Mouse (Mus musculus): ENCODE measurements at regions not wholly inside any gene's neighbourhood (a gene's known extent, or its start where the extent isn't known, plus 50 kb on each side); places are given as distances from the start of the nearest gene placed in this dataset.
A peak's percentile ranks its signal among the peaks of the same experiment; 100 is the strongest.

DNA sequence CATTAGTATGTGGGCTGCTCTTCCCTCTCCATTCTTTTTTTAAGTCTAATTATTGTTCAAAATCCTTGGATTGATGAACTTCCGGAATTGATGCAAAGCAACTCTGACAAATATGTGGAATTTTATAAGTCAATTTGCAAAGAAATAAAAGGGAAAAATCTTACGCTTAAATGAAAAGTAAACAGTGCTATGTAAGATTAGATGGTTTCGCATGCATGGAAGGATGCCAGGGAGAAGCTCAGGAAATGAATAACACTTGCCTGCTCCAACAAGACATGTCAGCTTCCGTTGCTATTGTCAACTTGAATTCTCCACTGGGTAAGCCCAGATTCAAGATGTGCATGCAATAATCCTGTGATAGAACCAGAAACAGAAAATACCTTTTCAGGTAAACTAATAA is 357.2 kb upstream of the Actbl2 start:
- DNase-seq (ENCODE audit: low spot score) = no peak

DNA sequence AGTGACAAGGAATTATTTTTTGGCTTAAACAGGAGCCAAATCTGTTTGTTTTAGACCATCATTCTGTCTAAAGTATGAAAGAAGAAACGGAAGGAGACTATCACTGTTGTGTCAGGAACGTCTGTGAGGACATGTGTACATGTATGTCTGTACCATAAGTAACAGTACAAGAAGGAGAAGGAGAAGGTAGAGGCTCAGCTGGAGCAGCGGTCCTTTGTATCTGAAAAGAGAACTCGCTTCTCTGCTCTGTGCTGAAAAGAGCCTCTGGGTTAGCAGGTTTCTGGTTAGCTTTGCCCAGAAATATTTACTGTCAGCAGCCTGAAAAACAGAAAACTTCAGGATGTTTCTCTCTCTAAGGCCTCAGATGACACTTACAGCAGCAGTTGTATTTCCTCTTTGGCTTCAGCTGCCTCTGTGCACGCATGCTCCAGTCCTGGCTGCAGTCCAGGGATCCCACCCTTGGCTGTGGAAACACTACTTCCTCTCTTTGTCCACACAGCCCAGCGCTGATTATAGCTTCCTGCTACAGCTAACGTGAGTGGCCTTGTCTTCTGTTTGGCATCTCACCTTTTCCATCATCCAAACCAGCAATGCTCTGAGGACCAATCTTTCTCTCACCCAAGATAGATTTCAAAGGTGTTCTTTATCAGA is 351.7 kb upstream of the Actbl2 start:
- DNase-seq (ENCODE audit: low spot score) = no peak

- DNase-seq (ENCODE audit: low spot score) = no peak
These were observed 347.4 kb upstream of the Actbl2 start for GRCm38 (mm10) chr13:110907319-110907955.

DNA sequence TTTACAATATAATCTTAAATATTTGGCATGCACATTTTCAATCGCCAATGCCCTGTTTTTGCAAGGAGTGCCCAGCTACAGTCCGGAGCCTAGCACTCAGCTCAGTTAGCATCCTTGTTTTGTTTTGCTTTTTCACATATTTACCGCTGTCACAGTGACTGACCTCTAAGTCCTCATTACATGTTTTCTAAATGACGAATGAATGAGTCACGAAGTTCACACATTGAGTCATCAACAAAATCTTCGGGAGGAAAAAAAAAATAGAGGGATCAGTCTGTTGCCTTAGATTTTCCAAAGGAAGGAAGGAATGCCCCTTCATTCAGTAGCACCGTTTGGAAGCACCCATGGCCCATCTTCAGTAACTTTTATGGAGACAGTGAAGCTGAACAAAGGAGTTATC is 342.9 kb upstream of the Actbl2 start:
- DNase-seq (ENCODE audit: low spot score) = no peak

GRCm38 (mm10) chr13:110913177-110913576 is 341.6 kb upstream of the Actbl2 start:
- no peak for DNase-seq (ENCODE audit: low spot score)

- DNase-seq (ENCODE audit: low spot score) = no peak
These were observed 341.1 kb upstream of the Actbl2 start for GRCm38 (mm10) chr13:110913687-110914086.

GRCm38 (mm10) chr13:110915161-110915560 is 339.7 kb upstream of the Actbl2 start:
- no peak for DNase-seq (ENCODE audit: low spot score)

GRCm38 (mm10) chr13:110923936-110924335 is 330.9 kb upstream of the Actbl2 start:
- no peak for DNase-seq (ENCODE audit: low spot score)

- no peak for DNase-seq (ENCODE audit: low spot score)
These were observed 329.9 kb upstream of the Actbl2 start for GRCm38 (mm10) chr13:110924897-110925296.

GRCm38 (mm10) chr13:110928143-110928542 is 326.7 kb upstream of the Actbl2 start:
- no peak for DNase-seq (ENCODE audit: low spot score)

DNA sequence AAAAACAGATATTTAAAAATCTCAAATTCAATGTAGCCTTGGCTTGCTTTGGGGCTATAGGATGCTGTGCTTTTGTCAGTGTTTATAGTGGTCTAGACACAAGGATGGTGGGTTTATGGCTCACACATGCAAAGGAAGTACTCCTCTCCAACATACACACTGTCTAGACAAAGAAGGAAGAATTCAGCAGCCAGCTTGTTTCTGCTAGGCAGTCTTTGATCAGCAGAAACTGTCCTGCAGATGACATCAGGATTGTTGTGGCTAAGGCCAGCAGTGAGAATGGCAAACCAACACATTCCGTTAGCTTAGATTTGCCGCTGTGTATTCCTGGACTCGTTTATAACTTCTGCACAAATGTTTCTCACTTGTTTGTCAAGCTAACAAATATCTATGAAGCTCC is 325.9 kb upstream of the Actbl2 start:
- DNase-seq (ENCODE audit: low spot score) = no peak

DNA sequence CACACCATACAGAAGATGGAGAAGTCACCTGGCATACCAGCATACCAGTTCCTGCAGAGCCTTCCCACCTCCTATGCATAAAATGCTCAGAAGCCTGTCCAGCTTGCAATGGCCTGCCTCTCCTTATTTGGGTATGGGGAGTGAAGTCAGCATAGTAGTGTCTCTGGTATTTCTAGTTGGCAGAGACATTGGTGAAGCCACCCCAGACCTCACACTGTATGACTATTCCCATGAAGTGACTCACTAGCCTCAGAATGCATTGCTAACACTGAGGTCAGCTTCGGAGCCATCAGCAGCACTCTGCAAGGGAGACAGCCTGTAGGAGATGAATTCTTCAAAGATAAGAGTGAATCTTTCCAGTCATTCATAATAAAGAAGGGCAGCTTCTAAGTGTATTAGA is 325.2 kb upstream of the Actbl2 start:
- DNase-seq (ENCODE audit: low spot score) = no peak

- no peak for DNase-seq (ENCODE audit: low spot score)
These were observed 313.2 kb upstream of the Actbl2 start for GRCm38 (mm10) chr13:110941587-110941986.

DNA sequence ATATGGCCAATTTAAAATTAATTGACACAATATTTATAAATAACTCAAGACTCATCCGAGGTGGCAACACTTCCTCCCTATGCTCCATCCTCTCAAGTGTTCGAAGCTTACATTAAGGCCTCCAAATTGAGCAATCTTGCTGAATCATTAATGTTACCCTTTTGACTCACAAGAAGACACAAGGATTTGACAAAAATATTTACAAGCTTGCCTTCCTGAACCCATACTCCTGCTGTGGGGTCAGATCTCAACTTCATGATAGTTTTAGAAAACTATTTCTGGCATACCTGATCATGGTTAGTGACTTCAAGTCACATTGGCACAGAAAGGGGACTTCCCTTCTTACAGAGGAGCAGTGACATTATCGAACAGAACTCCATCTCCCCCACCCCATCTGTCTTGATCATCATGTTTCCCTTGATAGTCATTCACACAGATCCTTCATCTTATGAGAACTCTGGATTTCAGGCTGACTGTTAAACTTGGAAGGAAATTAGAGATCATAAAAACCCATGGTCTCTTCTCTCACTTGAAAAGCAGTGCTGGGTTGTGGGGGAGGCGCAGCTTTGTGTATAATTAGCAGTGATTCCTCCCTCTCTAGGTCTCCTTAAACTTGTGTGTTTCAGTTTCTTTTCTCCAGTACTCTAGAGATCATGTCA is 311.7 kb upstream of the Actbl2 start:
- no peak for DNase-seq (ENCODE audit: low spot score)

GRCm38 (mm10) chr13:110944061-110944460 is 310.8 kb upstream of the Actbl2 start:
- no peak for DNase-seq (ENCODE audit: low spot score)

- no peak for DNase-seq (ENCODE audit: low spot score)
These were observed 310.1 kb upstream of the Actbl2 start for GRCm38 (mm10) chr13:110944683-110945082.

DNA sequence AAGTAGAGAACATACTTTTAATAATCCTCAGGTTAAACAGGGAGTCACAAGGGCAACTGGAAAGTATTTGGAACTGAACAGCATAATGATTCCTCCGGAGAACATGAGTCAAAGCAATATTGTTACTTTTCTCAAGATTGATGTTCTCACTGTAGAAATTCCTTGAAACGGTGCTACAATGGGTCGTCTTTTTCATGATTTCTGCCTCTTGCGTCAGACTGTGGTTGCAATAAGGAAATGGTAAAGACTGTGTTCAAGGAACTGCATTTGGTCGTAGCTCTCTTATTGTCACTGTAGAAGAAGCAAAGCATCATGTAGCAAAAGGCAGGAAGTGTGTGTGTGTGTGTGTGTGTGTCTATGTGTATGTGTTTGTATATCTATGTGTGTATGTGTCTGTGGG is 294.6 kb upstream of the Actbl2 start:
- no peak for DNase-seq (ENCODE audit: low spot score)

DNA sequence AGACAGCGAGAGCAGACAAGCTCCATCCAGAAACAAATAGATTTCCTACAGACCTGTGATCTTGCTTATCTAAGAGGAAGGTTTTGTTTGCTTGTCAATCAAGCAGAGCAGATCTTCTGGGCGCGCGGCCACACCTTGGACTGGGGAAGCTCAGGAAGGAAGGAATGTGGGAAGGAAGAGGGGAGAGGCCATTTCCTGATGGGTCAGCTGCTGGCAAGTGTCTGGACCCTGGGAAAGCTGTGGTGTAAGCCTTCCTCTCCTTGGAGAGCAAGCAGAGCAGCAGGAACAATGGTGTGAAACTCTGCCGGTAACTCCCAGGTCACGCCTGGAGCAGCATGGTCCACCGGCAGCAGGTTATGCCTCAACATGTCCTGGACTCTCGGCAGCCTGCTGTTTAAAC is 287.7 kb upstream of the Actbl2 start:
- no peak for DNase-seq (ENCODE audit: low spot score)

DNA sequence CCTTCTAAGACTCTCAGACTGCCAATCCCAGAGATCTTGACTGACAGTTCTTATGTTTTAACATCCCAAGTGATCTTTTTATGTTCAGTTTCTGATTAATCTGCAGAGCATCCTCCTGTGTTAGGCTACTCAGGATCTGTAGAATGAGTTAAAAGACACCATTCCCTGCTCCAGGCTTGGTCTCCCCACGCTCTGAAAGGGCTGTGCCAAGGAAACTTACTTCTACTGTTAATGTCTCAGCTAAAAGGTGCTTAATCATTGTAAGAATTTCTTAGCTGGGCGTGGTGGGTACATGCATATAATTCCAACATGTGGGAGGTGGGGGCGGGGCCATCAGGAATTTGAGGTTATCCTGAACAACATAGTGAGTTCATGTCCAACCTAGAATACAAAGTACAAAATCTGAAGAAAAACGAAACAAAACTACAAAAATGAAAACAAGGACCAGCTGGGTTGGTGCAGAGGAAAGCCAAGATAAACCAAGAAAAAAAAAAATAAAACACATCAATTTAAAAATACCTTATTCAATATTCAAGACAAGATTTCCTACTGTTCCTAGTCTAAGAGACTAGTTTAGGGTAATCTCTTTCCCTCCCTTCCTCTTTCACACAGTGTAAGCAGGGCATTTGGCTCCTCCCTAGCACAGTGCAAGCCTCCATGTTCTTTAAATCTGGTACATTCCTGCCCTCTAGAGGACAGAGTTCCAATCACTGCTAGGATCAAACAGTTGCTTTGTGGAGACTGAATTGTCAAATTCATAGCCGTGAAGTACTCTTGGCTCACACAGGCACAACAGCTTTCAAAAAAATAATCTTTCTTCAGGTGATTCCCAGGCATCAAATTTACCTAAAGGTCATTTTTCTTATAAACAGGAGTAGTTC is 286.9 kb upstream of the Actbl2 start:
- peak; percentile 82 for DNase-seq (ENCODE audit: low spot score)

- no peak for DNase-seq (ENCODE audit: low spot score)
These were observed 286.3 kb upstream of the Actbl2 start for GRCm38 (mm10) chr13:110968507-110968905.

DNA sequence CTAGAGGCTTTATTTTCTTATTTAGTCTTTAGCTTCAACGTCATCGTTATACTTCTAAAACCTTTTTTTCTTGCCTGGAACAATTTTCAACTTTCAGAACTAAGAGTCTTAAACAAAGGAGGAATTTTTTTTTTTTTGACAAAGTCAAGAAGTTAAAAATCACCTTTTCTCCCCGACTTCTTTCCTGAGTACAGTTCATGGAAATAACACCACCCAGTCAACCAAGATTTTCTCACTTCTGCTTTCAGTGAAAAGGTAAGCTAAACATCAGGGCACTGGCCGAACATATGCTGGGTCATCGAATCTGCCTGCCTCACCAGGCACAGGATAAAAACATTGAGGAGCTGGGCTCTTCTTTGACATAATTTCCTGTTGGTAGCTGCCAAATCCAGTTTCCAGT is 277.4 kb upstream of the Actbl2 start:
- no peak for DNase-seq (ENCODE audit: low spot score)

DNA sequence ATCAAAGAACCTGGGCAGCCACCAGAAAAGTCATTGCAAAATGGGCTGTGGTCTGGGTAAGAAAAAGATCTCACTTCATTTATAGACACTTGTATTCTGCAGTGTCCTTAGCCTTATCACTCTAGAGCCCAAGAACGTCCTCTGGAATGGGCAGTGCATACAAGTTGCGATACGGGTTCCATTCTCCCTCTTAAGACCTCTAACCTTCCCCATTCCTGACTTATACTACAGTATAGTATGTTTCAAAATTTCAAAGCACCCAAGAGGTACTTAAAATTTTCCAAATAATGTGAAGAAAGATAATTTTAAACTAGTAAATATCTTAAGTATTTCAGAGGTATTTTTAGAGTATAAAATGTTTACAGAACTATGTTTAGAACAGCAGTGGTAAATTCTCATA is 276.8 kb upstream of the Actbl2 start:
- DNase-seq (ENCODE audit: low spot score) = no peak

DNA sequence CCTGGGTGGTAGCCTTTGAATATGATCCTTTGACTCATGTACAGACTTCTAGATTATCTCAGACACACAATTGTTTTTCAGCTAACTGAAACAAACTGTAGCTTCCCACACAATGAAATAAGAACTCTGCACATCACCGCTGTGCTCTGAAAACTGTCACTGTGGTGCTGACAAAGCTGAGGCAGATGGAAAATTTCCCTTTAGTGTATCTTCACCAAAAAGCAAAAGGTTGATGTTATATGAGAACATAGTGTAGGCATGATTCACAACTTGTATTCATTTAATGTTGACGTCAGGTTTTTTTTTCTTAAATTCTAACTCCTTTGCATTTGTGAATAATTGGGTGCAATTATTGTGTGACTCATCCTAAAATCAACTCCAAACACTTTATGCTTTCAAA is 264.1 kb upstream of the Actbl2 start:
- no peak for DNase-seq (ENCODE audit: low spot score)
